Mouse (Mus musculus): Measurements from ENCODE around the gene Calcrl.

DNA sequence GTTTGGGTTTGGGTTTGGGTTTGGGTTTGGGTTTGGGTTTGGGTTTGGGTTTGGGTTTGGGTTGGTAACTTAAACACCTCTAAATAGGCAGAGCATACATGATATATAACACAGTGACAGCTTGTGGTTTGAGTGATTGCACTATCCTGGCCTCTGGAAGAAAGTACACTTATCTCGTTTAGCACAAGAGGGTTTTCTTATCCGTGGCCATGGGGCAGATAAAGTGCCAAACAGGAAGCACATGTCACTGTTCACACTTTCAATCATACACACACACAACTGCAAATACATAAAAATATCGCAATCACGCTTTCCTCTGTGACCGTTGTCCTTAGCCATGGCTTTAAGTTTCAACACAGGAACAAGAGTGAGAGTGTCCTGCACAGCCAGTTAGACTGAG lies 56.0 kb downstream of the Calcrl start:
- TF ChIP-seq MYOG (IDR thresholded peaks at IDR 0.05; ENCODE audit: control insufficient read depth in 1 of 3, insufficient read depth in 1 of 3, insufficient read length in 2 of 3, low read depth in 2 of 3) (no peak), POLR2A (IDR thresholded peaks at IDR 0.05; ENCODE audit: insufficient read length, low read depth) (no peak), MYOD1 (IDR thresholded peaks at IDR 0.05; ENCODE audit: control insufficient read depth in 1 of 3, insufficient read length in 2 of 3, low read depth in 2 of 3) (no peak), TCF12 (IDR thresholded peaks at IDR 0.05; ENCODE audit: insufficient read depth, poor library complexity, severe bottlenecking) (no peak), POLR2AphosphoS2 (IDR thresholded peaks at IDR 0.05; ENCODE audit: insufficient read length, low read depth) (no peak)

Measured in myocyte (in vitro differentiated cells).